Mouse (Mus musculus) embryonic facial prominence, embryonic 15.5 days (tissue): Measurements from ENCODE around the gene Acsbg1. TPM values are rescaled to one million over a fixed set of nuclear protein-coding genes. Genes with fewer than 3 reads are reported as not detected.

Experiments
- ATAC-seq: fragments of 200-750 bp; cut with Nextera tagmentation; 2 replicates; pipeline ENCODE4 v1.8.0; 2017; ENCODE audit warnings: low read depth, moderate TSS enrichment; ENCODE audit not compliant: insufficient number of reproducible peaks, low FRiP score, low TSS enrichment
- H3K27ac ChIP-seq: fragments of 300-500 bp; sonication (generic); replicated peaks from 2 replicates; pipeline ENCODE4 v1.5.1; 2015; ENCODE audit warnings: mild to moderate bottlenecking, inconsistent platforms
- H3K27me3 ChIP-seq: fragments of 300-500 bp; sonication (generic); 2 replicates; pipeline ENCODE4 v1.6.1; 2015; ENCODE audit warnings: inconsistent platforms
- H3K36me3 ChIP-seq: fragments of 300-500 bp; sonication (generic); 2 replicates; pipeline ENCODE4 v1.6.1; 2015; ENCODE audit warnings: mild to moderate bottlenecking, inconsistent platforms
- H3K4me1 ChIP-seq: fragments of 300-500 bp; sonication (generic); 2 replicates; pipeline ENCODE4 v1.6.1; 2015; ENCODE audit warnings: inconsistent platforms
- H3K4me2 ChIP-seq: fragments of 300-500 bp; sonication (generic); replicated peaks from 2 replicates; pipeline ENCODE4 v1.6.1; 2015; ENCODE audit warnings: mild to moderate bottlenecking, inconsistent platforms
- H3K4me3 ChIP-seq: fragments of 300-500 bp; sonication (generic); replicated peaks from 2 replicates; pipeline ENCODE4 v1.5.1; 2015; ENCODE audit warnings: mild to moderate bottlenecking, inconsistent platforms
- H3K9ac ChIP-seq: fragments of 300-500 bp; sonication (generic); 2 replicates; pipeline ENCODE4 v1.6.1; 2015; ENCODE audit warnings: inconsistent platforms
- H3K9me3 ChIP-seq: fragments of 300-500 bp; sonication (generic); replicated peaks from 2 replicates; pipeline ENCODE4 v1.6.1; 2016; ENCODE audit warnings: inconsistent platforms
- WGBS: fragments of 180-500 bp; shearing (Covaris S2); methylation state at CpG from one replicate; pipeline ENCODE4 v1.1.7; 2015; 5-methylcytosine and 5-hydroxymethylcytosine counted together
- polyA plus RNA-seq: library from polyadenylated mRNA; unstranded; fragments of >200 nt; fragmentation: Nextera tagmentation; extraction: Ambion mirVana; gene quantifications from 2 replicates; pipeline ENCODE4 v1.2.1, GENCODE M21; 2015

Gene Acsbg1
- polyA plus RNA-seq = 9.0 and 11.6 TPM in 2 replicates

GRCm38 (mm10) chr9:54661605-54662377 is at the start of gene Acsbg1:
Acsbg1 (minus strand) TSS chr9:54661870.
- Histone ChIP-seq H3K4me1 (peaks cover 9% of the 10 kb centered on the region; the same call in 1 of the 2 replicates), H3K9ac (no peak within 1 kb of the TSS), H3K27ac (no peak within 1 kb of the TSS), H3K36me3 (no peaks in the 10 kb centered on the region), H3K27me3 (no peaks in the 10 kb centered on the region), H3K9me3 (no peaks in the 10 kb centered on the region), H3K4me2 (0 out of 2 replicates have a peak within 1 kb of the TSS, but pooled peaks have one; percentile 10), H3K4me3 (no peak within 1 kb of the TSS)
- ATAC-seq = no peak
- WGBS = 15% methylated on average over 10 of the region's 10 CpGs

- H3K9me3 ChIP-seq = no peaks in the 10 kb centered on the region
- no peak overlapping the region for H3K27ac ChIP-seq
- 78% methylated on average over 5 of the region's 5 CpGs for WGBS
- no peak overlapping the region for H3K4me2 ChIP-seq
- H3K4me1 ChIP-seq = no peaks in the 10 kb centered on the region; the same call in 1 of the 2 replicates
- no peak overlapping the region for H3K4me3 ChIP-seq
- ATAC-seq = no peak
- H3K9ac ChIP-seq = no peak overlapping the region
- no peaks in the 10 kb centered on the region for H3K27me3 ChIP-seq
- H3K36me3 ChIP-seq = peaks cover 43% of the 10 kb centered on the region
Observed at GRCm38 (mm10) chr9:54708085-54708484, 46.4 kb upstream of the Acsbg1 start.

- Histone ChIP-seq H3K4me3 (no peak overlapping the region), H3K36me3 (peaks cover 39% of the 10 kb centered on the region), H3K27me3 (no peaks in the 10 kb centered on the region), H3K27ac (no peak overlapping the region), H3K4me1 (no peaks in the 10 kb centered on the region; the same call in 1 of the 2 replicates), H3K4me2 (no peak overlapping the region), H3K9ac (no peak overlapping the region), H3K9me3 (no peaks in the 10 kb centered on the region)
- WGBS = 60% methylated on average over 8 of the region's 8 CpGs
- ATAC-seq = no peak
Observed at GRCm38 (mm10) chr9:54707288-54707999, 45.8 kb upstream of the Acsbg1 start.

GRCm38 (mm10) chr9:54705561-54705960 is 43.9 kb upstream of the Acsbg1 start:
- peaks cover 20% of the 10 kb centered on the region for H3K36me3 ChIP-seq
- no peak overlapping the region for H3K4me2 ChIP-seq
- no peaks in the 10 kb centered on the region; the same call in 1 of the 2 replicates for H3K27me3 ChIP-seq
- 40% methylated on average over 1 of the region's 1 CpGs for WGBS
- ATAC-seq = no peak
- no peak overlapping the region for H3K27ac ChIP-seq
- H3K9me3 ChIP-seq = no peaks in the 10 kb centered on the region
- no peak overlapping the region for H3K9ac ChIP-seq
- H3K4me3 ChIP-seq = no peak overlapping the region
- peaks cover 3% of the 10 kb centered on the region; the same call in 1 of the 2 replicates for H3K4me1 ChIP-seq

GRCm38 (mm10) chr9:54704361-54704760 is 42.7 kb upstream of the Acsbg1 start:
- no peak overlapping the region for H3K4me2 ChIP-seq
- no peak overlapping the region for H3K9ac ChIP-seq
- H3K27me3 ChIP-seq = no peaks in the 10 kb centered on the region; the same call in 1 of the 2 replicates
- H3K27ac ChIP-seq = no peak overlapping the region
- ATAC-seq = no peak
- H3K9me3 ChIP-seq = no peaks in the 10 kb centered on the region
- H3K4me3 ChIP-seq = no peak overlapping the region
- peaks cover 11% of the 10 kb centered on the region for H3K4me1 ChIP-seq
- WGBS = 83% methylated on average over 5 of the region's 5 CpGs
- H3K36me3 ChIP-seq = peaks cover 9% of the 10 kb centered on the region

- no peaks in the 10 kb centered on the region for H3K9me3 ChIP-seq
- H3K4me3 ChIP-seq = no peak overlapping the region
- H3K27ac ChIP-seq = no peak overlapping the region
- peaks cover 21% of the 10 kb centered on the region for H3K4me1 ChIP-seq
- no peaks in the 10 kb centered on the region; the same call in none of the 2 replicates for H3K27me3 ChIP-seq
- no peak overlapping the region for H3K4me2 ChIP-seq
- H3K36me3 ChIP-seq = no peaks in the 10 kb centered on the region
- no peak overlapping the region for H3K9ac ChIP-seq
- no peak for ATAC-seq
- WGBS = 84% methylated on average over 2 of the region's 2 CpGs
Observed at GRCm38 (mm10) chr9:54702581-54702980, 40.9 kb upstream of the Acsbg1 start.

GRCm38 (mm10) chr9:54700746-54701145 is 39.1 kb upstream of the Acsbg1 start:
- Histone ChIP-seq H3K9ac (no peak overlapping the region), H3K4me2 (peak overlapping the region; percentile 90), H3K9me3 (no peaks in the 10 kb centered on the region), H3K27me3 (no peaks in the 10 kb centered on the region; the same call in none of the 2 replicates), H3K4me1 (peaks cover 21% of the 10 kb centered on the region), H3K27ac (no peak overlapping the region), H3K4me3 (peak overlapping the region; percentile 79), H3K36me3 (no peaks in the 10 kb centered on the region)
- 67% methylated on average over 7 of the region's 7 CpGs for WGBS
- no peak for ATAC-seq

- 10% methylated on average over 9 of the region's 9 CpGs for WGBS
- Histone ChIP-seq H3K27ac (no peak overlapping the region), H3K4me2 (peak overlapping the region; percentile 90), H3K36me3 (no peaks in the 10 kb centered on the region), H3K9ac (peak overlapping the region; percentile 79), H3K27me3 (no peaks in the 10 kb centered on the region; the same call in none of the 2 replicates), H3K9me3 (no peaks in the 10 kb centered on the region), H3K4me3 (peak overlapping the region; percentile 79), H3K4me1 (peaks cover 21% of the 10 kb centered on the region)
- no peak for ATAC-seq
Observed at GRCm38 (mm10) chr9:54700174-54700475, 38.5 kb upstream of the Acsbg1 start.

GRCm38 (mm10) chr9:54699345-54700173 is 37.9 kb upstream of the Acsbg1 start:
- no peaks in the 10 kb centered on the region for H3K9me3 ChIP-seq

GRCm38 (mm10) chr9:54699087-54699344 is 37.3 kb upstream of the Acsbg1 start:
- peak overlapping the region; percentile 90 for H3K4me2 ChIP-seq
- H3K27me3 ChIP-seq = no peaks in the 10 kb centered on the region; the same call in none of the 2 replicates
- peak overlapping the region; percentile 79 for H3K4me3 ChIP-seq
- ATAC-seq = no peak; the same call in 1 of the 2 replicates
- H3K9me3 ChIP-seq = no peaks in the 10 kb centered on the region
- peaks cover 21% of the 10 kb centered on the region for H3K4me1 ChIP-seq
- H3K27ac ChIP-seq = peak overlapping the region; percentile 72
- no peaks in the 10 kb centered on the region for H3K36me3 ChIP-seq
- peak overlapping the region; percentile 79 for H3K9ac ChIP-seq
- WGBS = 13% methylated on average over 27 of the region's 27 CpGs

More at GRCm38 (mm10) chr9:54699345-54700173, 37.9 kb upstream of the Acsbg1 start:
- peak; percentile 67 for ATAC-seq
- H3K36me3 ChIP-seq = no peaks in the 10 kb centered on the region
- peaks cover 21% of the 10 kb centered on the region for H3K4me1 ChIP-seq
- H3K4me3 ChIP-seq = peak overlapping the region; percentile 79
- peak overlapping the region; percentile 79 for H3K9ac ChIP-seq
- peak overlapping the region; percentile 72 for H3K27ac ChIP-seq
- under 1% methylated on average over 91 of the region's 92 CpGs for WGBS
- no peaks in the 10 kb centered on the region; the same call in none of the 2 replicates for H3K27me3 ChIP-seq
- peak overlapping the region; percentile 90 for H3K4me2 ChIP-seq
